Mouse (Mus musculus) CD4-positive, CD25-positive, alpha-beta regulatory T cell, adult 4 months (primary cell): Measurements from ENCODE around the gene Nhp2. TPM values are rescaled to one million over a fixed set of nuclear protein-coding genes. Genes with fewer than 3 reads are reported as not detected.
"Not testable (repeated sequence)": the region's sequence is repeated elsewhere in the genome, so short reads cannot be mapped to it uniquely, and the experiment has no call there.

ENCODE experiments used
- ATAC-seq: one replicate; pipeline ENCODE4 v1.8.0; 2017
- polyA plus RNA-seq, 2 experiments: library from polyadenylated mRNA; unstranded; fragments of 100-300 nt; shearing (Covaris generic); gene quantifications; one replicate each; pipeline ENCODE4 v1.2.1; 2017

Gene Nhp2
- polyA plus RNA-seq, 2 experiments from 2014 or later: 87.8 to 116 TPM

GRCm38 (mm10) chr11:51606447-51607095, 13.0 kb upstream of the Nhp2 start, which contains the start of gene Hnrnpab:
TSS of gene Hnrnpab (minus strand) at chr11:51606847.
- ATAC-seq: peak; percentile 83

GRCm38 (mm10) chr11:51607096-51607738, 12.3 kb upstream of the Nhp2 start:
- ATAC-seq: peak; percentile 22

GRCm38 (mm10) chr11:51609266-51609909, 10.1 kb upstream of the Nhp2 start:
- ATAC-seq: no peak

- ATAC-seq: not testable (repeated sequence)
Measured at GRCm38 (mm10) chr11:51609940-51610339, 9.6 kb upstream of the Nhp2 start.

GRCm38 (mm10) chr11:51614256-51614655, 5.3 kb upstream of the Nhp2 start:
- ATAC-seq: no peak

GRCm38 (mm10) chr11:51615129-51615528, 4.4 kb upstream of the Nhp2 start:
- ATAC-seq: no peak

GRCm38 (mm10) chr11:51615601-51616000, 3.9 kb upstream of the Nhp2 start:
- ATAC-seq: peak; percentile 74

GRCm38 (mm10) chr11:51616113-51616512, 3.4 kb upstream of the Nhp2 start:
- not testable (repeated sequence) for ATAC-seq

GRCm38 (mm10) chr11:51617693-51618092, 1.8 kb upstream of the Nhp2 start:
- ATAC-seq: peak; percentile 30

GRCm38 (mm10) chr11:51618894-51619408, 584 bp upstream of the Nhp2 start:
- ATAC-seq: no peak

- ATAC-seq: no peak
Measured at GRCm38 (mm10) chr11:51620084-51620483, 549 bp downstream of the Nhp2 start.

GRCm38 (mm10) chr11:51621776-51622175, 2.2 kb downstream of the Nhp2 start:
- ATAC-seq: no peak

GRCm38 (mm10) chr11:51622971-51623491, 3.5 kb downstream of the Nhp2 start:
- ATAC-seq: no peak

- ATAC-seq: no peak
Measured at GRCm38 (mm10) chr11:51625187-51625820, 5.8 kb downstream of the Nhp2 start.

- ATAC-seq: no peak
Measured at GRCm38 (mm10) chr11:51627425-51627824, 7.9 kb downstream of the Nhp2 start.

GRCm38 (mm10) chr11:51627907-51628306, 8.4 kb downstream of the Nhp2 start:
- ATAC-seq: no peak

GRCm38 (mm10) chr11:51629651-51630314, 10.2 kb downstream of the Nhp2 start:
- no peak for ATAC-seq

- ATAC-seq: no peak
Measured at GRCm38 (mm10) chr11:51632130-51632753, 12.7 kb downstream of the Nhp2 start.

GRCm38 (mm10) chr11:51633200-51633599, 13.7 kb downstream of the Nhp2 start:
- ATAC-seq: not testable (repeated sequence)

- ATAC-seq: no peak
Measured at GRCm38 (mm10) chr11:51633721-51634120, 14.2 kb downstream of the Nhp2 start.

- no peak for ATAC-seq
Measured at GRCm38 (mm10) chr11:51635127-51635524, 15.6 kb downstream of the Nhp2 start.
